Mouse (Mus musculus) limb, embryonic 14.5 days (tissue): ENCODE data around the gene Ankrd12. TPM values are rescaled to one million over a fixed set of nuclear protein-coding genes. Genes with fewer than 3 reads are reported as not detected.

Experiments used
- ATAC-seq: fragments of 200-750 bp; cut with Nextera tagmentation; 2 replicates; pipeline ENCODE4 v1.8.0; 2017; ENCODE audit warnings: low read depth, moderate number of reproducible peaks, moderate TSS enrichment; ENCODE audit not compliant: low FRiP score
- DNase-seq: peaks from one replicate; pipeline ENCODE4 v3.0.0-alpha.2; 2015; ENCODE audit warnings: low spot score
- H3K27ac ChIP-seq: fragments of 300-500 bp; sonication (generic); replicated peaks from 2 replicates; pipeline ENCODE4 v1.5.1; 2014; ENCODE audit warnings: low read depth, mild to moderate bottlenecking, low read length, moderate library complexity, mixed read lengths
- H3K27me3 ChIP-seq: fragments of 300-500 bp; sonication (generic); 2 replicates; pipeline ENCODE4 v1.6.1; 2014; ENCODE audit warnings: low read length, mixed read lengths; ENCODE audit not compliant: control insufficient read depth, insufficient read depth
- H3K36me3 ChIP-seq: fragments of 300-500 bp; sonication (generic); 2 replicates; pipeline ENCODE4 v1.6.1; 2014; ENCODE audit warnings: mild to moderate bottlenecking, low read length, moderate library complexity, mixed read lengths; ENCODE audit not compliant: control insufficient read depth, insufficient read depth
- H3K4me1 ChIP-seq: fragments of 300-500 bp; sonication (generic); 2 replicates; pipeline ENCODE4 v1.6.1; 2014; ENCODE audit warnings: antibody characterized with exemption, low read length, mixed read lengths; ENCODE audit not compliant: control insufficient read depth, insufficient read depth
- H3K4me2 ChIP-seq: fragments of 300-500 bp; sonication (generic); replicated peaks from 2 replicates; pipeline ENCODE4 v1.6.1; 2014; ENCODE audit warnings: low read depth, mild to moderate bottlenecking, low read length, moderate library complexity; ENCODE audit not compliant: severe bottlenecking
- H3K4me3 ChIP-seq: fragments of 300-500 bp; sonication (generic); replicated peaks from 2 replicates; pipeline ENCODE4 v1.5.1; 2014; ENCODE audit warnings: low read length
- H3K9ac ChIP-seq: fragments of 300-500 bp; sonication (generic); 2 replicates; pipeline ENCODE4 v1.6.1; 2014; ENCODE audit warnings: mild to moderate bottlenecking, low read depth, low read length, moderate library complexity; ENCODE audit not compliant: severe bottlenecking
- H3K9me3 ChIP-seq: fragments of 300-500 bp; sonication (generic); 2 replicates; pipeline ENCODE4 v1.6.1; 2016; ENCODE audit warnings: low read length; ENCODE audit not compliant: control insufficient read depth
- POLR2A ChIP-seq: fragments of 200-500 bp; IDR thresholded peaks from 2 replicates; pipeline ENCODE4 v1.8.0; 2012; ENCODE audit warnings: inconsistent platforms, mild to moderate bottlenecking, moderate library complexity, borderline replicate concordance; ENCODE audit not compliant: insufficient read depth, insufficient read length; ENCODE audit errors: extremely low read depth
- WGBS: fragments of 180-500 bp; shearing (Covaris S2); extraction: QIAGEN DNeasy Blood & Tissue Kit; methylation state at CpG from one replicate; pipeline ENCODE4 v1.1.7; 2014; 5-methylcytosine and 5-hydroxymethylcytosine counted together
- polyA plus RNA-seq, 2 experiments: library from polyadenylated mRNA; depleted of rRNA in 1 of 2; stranded (reverse) in 1 of 2; unstranded in 1 of 2; fragments of >200 nt; fragmentation: Nextera tagmentation in 1 of 2; extraction: Ambion mirVana in 1 of 2; gene quantifications; 2 replicates each; pipeline versions ENCODE4 v1.2.1 to v1.2.3; 2012 to 2014

Ankrd12 gene
- polyA plus RNA-seq, 2 experiments, result 7.9 to 22.5 TPM

DNA sequence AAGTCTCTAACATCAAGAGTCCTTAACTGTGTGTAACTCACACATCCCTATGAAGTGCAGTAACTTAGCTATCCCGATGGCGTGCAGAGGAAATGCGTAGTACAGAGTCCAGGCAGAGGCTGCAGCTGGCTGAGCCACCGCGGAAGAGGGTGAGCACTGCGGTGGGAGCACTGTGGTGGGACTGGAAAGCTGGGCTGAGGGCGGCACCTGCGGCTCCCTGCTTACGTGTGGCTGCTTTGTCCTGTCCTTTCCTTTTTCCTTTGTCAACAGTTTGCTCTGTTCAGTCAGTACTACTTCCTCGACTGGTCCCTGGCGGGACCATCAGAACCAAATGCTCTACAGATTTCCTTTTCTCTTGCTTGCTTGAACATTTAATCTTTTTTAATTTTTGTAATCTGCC is 109.1 kb downstream of the Ankrd12 start:
- peaks cover 3% of the 10 kb centered on the region; the same call in 1 of the 2 replicates for H3K36me3 ChIP-seq
- no peak overlapping the region for H3K27ac ChIP-seq
- no peak overlapping the region for H3K4me3 ChIP-seq
- H3K9ac ChIP-seq, result no peak overlapping the region
- H3K4me2 ChIP-seq, result no peak overlapping the region
- H3K9me3 ChIP-seq, result no peaks in the 10 kb centered on the region
- H3K27me3 ChIP-seq, result no peaks in the 10 kb centered on the region
- 68% methylated on average over 11 of the region's 11 CpGs for WGBS
- H3K4me1 ChIP-seq, result no peaks in the 10 kb centered on the region
- ATAC-seq, result no peak
- no peak for TF ChIP-seq POLR2A
- no peak for DNase-seq

DNA sequence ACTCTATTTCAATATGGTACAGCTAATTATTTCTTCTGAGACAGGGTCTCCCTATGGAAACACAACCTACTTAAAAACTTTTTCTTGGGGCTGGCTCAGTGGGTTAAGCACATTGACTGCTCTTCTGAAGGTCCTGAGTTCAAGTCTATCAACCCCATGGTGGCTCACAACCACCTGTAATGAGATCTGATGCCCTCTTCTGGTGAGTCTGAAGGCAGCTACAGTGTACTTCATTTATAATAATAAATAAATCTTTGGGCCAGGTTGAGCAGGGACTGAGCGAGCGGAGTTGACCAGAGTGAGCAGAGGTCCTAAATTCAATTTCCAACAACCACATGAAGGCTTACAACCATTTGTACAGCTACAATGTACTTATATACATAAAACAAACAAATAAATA is 114.6 kb downstream of the Ankrd12 start:
- no peak overlapping the region for H3K4me2 ChIP-seq
- ATAC-seq, result no peak
- WGBS, result 91% methylated on average over 2 of the region's 2 CpGs

DNA sequence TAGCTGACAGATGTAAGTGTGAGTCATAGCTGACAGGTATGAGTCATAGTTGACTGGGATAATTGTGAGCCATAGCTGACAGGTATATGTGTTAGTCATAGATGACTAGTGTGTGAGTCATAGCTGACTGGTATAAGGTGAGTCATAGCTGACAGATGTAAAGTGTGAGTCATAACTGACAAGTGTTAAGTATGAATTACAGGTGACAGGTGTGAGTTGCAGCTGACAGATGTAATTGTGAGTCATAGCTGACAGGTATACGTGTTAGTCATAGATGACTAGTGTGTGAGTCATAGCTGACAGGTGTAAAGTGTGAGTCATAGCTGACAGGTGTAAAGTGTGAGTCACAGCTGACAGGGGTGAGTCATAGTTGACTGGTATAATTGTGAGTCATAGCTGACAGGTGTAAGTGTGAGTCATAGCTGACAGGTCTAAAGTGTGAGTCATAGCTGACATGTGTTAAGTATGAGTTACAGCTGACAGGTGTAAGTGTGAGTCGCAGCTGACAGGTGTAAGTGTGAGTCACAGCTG is 115.2 kb downstream of the Ankrd12 start:
- H3K27ac ChIP-seq, result no peak overlapping the region
- H3K4me2 ChIP-seq, result no peak overlapping the region
- H3K9me3 ChIP-seq, result no peaks in the 10 kb centered on the region
- H3K9ac ChIP-seq, result no peak overlapping the region
- H3K36me3 ChIP-seq, result no peaks in the 10 kb centered on the region
- no peak for DNase-seq
- 75% methylated on average over 2 of the region's 2 CpGs for WGBS
- H3K4me3 ChIP-seq, result no peak overlapping the region
- H3K27me3 ChIP-seq, result no peaks in the 10 kb centered on the region
- H3K4me1 ChIP-seq, result no peaks in the 10 kb centered on the region
- peak; percentile 53 for ATAC-seq
- TF ChIP-seq POLR2A, result no peak

More for the DNA sequence above, 114.6 kb downstream of the Ankrd12 start:
- H3K9ac ChIP-seq, result no peak overlapping the region
- H3K27ac ChIP-seq, result no peak overlapping the region
- no peak overlapping the region for H3K4me3 ChIP-seq
- no peaks in the 10 kb centered on the region for H3K4me1 ChIP-seq
- no peak for TF ChIP-seq POLR2A
- no peaks in the 10 kb centered on the region for H3K27me3 ChIP-seq
- H3K36me3 ChIP-seq, result no peaks in the 10 kb centered on the region
- H3K9me3 ChIP-seq, result no peaks in the 10 kb centered on the region
- no peak for DNase-seq

DNA sequence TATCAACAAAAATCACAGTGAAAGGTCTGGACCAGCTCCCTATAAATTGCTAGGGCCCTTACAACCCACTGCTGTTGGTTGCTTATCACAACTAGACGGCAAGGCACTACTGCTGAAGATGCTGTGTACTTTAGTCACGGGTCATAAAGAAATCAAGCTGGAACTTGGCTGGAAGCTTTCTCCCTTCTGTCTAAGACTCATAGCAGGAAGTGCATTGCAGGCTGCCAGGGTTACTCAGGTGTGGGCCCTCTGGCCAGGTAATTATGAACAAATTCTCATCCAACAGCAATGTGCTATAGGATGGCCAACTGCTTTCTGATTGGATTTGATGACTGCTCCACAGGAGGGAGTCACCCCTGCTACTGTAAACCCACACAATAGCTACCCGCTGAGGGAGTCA is 117.9 kb downstream of the Ankrd12 start:
- Histone ChIP-seq H3K27me3 (no peaks in the 10 kb centered on the region), H3K4me2 (no peak overlapping the region), H3K9me3 (no peaks in the 10 kb centered on the region), H3K36me3 (no peaks in the 10 kb centered on the region), H3K27ac (no peak overlapping the region), H3K4me1 (no peaks in the 10 kb centered on the region), H3K4me3 (no peak overlapping the region), H3K9ac (no peak overlapping the region)
- no peak for DNase-seq
- ATAC-seq, result no peak
- 63% methylated on average over 3 of the region's 3 CpGs for WGBS
- no peak for TF ChIP-seq POLR2A

DNA sequence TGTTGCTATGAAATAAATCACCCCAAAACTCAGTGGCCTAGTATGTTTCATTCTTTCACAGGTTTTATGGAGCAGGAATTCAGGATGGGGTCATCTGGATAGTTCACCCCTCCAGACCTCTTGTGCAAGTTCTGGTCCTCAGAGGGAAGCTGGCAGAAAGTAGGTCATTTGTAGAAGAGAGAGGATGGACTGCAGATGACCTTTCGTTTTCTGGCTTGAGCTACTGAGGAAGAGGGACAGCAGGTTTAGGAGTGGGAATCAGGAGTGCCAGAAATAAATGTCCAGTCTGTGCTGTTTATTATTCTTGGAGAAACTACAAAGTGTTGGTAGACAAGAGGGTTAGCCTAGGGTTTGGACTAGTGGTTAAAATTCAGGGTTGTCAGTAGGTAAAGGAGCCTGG is 118.5 kb downstream of the Ankrd12 start:
- Histone ChIP-seq H3K4me2 (no peak overlapping the region), H3K4me3 (no peak overlapping the region), H3K36me3 (no peaks in the 10 kb centered on the region), H3K4me1 (no peaks in the 10 kb centered on the region), H3K9ac (no peak overlapping the region), H3K27me3 (no peaks in the 10 kb centered on the region), H3K9me3 (no peaks in the 10 kb centered on the region), H3K27ac (no peak overlapping the region)
- DNase-seq (no peak), ATAC-seq (no peak)
- TF ChIP-seq POLR2A, result no peak
- 84% methylated on average over 1 of the region's 1 CpGs for WGBS
